Mouse (Mus musculus) erythroblast, embryonic 14.5 days (primary cell): Measurements from ENCODE around the gene Smim11.

Source experiments
- GATA1 ChIP-seq: IDR thresholded peaks from 2 replicates; pipeline ENCODE4 v1.6.1; 2012; ENCODE audit warnings: low read length, inconsistent platforms, mixed read lengths
- TAL1 ChIP-seq: IDR thresholded peaks from 3 replicates; pipeline ENCODE4 v1.6.1; 2012; ENCODE audit warnings: low read length, inconsistent platforms, mixed read lengths

GRCm38 (mm10) chr16:92346297-92346916 lies 45.3 kb downstream of the Smim11 start:
- TF ChIP-seq GATA1, result no peak
- no peak for TF ChIP-seq TAL1
